Mouse (Mus musculus) kidney, adult 8-10 months (tissue): ENCODE data around the gene Mfsd5.

Experiments
- DNase-seq, 2 experiments: peaks; one replicate each; pipeline ENCODE4 v3.0.0; 2022

Gene Mfsd5

GRCm38 (mm10) chr15:102248131-102248811 lies 31.0 kb upstream of the Mfsd5 start:
- no peak for DNase-seq

DNA sequence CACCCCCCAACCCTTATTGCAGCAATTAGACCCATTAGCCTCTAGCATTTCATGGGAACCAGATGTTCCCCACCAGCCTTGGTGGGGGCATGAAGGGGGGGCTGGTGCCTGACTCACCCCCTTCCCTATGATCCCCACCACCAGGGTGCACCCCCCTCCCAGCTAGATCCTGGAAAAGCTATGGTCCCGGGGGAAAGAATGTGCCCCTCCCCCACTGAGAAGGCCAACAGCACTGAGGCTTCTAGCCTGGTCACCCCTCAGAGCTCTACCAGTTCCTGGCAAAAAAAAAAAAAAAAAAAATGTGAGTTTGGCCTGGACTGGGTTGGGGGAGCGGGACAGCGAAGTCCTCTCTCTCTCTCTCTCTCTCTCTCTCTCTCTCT lies 30.5 kb upstream of the Mfsd5 start:
- no peak for DNase-seq

DNA sequence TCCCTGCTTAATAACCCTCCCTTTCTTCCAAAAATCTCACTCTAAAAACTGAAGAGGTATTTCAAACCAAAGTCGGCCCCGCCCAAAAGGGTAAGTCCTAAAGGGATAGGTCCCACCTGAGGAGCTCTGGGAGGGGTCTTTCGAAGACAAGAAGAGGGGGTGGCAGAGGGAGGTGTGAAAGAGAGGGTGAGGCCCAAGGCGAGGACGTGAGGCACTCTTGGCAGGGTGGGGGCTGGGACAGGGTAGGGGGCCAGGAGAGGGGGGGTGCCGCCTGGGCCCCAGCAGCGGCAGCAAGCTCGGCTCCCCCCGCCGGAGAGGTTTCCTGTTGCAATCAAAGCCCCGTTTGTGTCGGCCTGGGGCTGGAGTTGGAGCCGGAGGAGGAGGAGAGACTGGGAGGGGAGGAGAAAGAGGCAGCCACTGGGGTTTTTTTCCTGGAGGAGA lies 30.0 kb upstream of the Mfsd5 start:
- DNase-seq: no peak

- no peak for DNase-seq
Measured at GRCm38 (mm10) chr15:102249967-102250366, 29.3 kb upstream of the Mfsd5 start.

DNA sequence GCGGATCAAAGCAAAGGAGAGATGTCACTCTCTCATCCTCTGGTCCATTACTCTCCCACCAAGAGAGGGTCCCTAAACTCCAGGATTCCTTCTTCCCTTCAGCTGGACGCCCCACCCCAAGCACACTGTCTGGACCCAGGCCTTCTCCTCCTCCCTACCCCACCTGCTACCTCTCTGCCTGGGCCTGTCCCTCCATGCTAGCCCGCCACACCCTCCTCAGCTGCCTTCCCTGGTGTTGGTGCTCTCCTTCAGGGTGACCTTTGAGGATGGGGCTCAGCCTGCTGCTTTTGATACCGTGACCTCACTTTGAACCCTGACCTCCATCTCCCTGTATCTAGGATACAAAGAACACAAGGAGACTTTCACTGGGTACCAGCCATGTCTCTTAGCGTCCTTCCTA lies 28.7 kb upstream of the Mfsd5 start:
- DNase-seq: no peak

GRCm38 (mm10) chr15:102255547-102256255 lies 23.6 kb upstream of the Mfsd5 start:
- DNase-seq: peak in 1 of 2 experiments; percentile 62

GRCm38 (mm10) chr15:102256431-102257201 lies 22.6 kb upstream of the Mfsd5 start:
- no peak for DNase-seq

DNA sequence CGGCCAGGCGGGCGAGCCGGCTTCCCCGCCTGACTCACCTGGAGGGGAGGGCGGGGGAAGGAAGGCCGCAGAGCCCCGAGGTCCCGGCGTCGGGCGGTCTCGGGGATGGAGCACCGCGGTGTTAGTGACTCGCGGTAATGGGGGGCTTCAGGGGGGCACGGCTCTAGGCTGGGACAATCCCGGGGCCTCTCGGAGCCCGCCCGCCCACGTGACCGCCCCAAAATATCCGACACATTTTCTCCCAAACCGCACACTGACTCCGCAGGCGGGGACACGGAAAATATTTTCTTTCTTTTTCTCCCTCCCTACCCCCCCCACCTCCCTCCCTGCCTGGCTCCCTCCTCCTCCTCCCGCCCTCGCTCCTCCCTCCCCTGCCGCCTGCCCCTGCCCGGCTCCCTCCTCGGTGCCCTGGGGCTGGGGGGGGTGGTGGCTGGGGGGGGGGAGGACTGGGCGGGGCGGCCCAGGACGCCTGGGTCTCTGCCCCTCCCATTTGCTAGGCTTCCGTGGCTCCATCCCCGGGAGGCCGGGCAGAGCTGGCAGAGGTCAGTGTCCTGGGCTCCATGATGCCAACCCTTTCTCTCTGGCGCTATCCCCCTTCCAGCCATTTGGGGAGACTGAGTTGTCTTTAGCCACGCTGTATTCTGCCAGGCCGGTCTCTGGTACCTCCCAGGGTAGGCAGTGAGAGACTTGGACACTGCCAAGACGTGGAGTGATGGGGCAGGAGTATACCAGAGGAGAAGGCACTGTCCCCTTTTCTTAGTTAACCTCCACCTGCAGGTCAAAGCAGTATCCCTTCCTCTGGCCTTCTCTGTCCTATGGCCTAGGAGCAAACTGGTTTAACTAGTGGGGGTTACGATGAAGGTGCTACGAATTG lies 21.8 kb upstream of the Mfsd5 start, which contains the start of gene Rarg:
Rarg (minus strand) TSS at position 316 of the 874 bp plus-strand sequence.
- DNase-seq: no peak

DNA sequence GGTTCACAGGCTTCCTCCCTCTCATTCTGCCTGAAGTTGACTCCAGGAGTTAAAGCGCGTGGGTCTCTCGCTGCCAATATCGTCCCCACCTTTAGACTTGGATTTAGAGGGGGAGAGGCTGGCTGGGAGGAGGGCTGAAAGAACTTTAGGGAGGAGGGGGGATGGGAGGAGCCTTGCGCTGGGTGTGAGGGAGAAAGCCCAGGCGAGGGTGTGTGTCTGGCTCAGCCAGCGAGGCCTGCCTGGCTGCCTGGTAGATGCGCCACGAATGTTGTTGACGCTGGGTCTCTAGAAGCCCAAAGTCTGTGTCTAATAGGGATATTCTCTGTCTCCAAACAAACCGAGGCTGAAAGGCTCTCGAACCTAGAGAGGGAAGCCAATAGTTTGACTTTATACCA lies 21.2 kb upstream of the Mfsd5 start:
- no peak for DNase-seq

DNA sequence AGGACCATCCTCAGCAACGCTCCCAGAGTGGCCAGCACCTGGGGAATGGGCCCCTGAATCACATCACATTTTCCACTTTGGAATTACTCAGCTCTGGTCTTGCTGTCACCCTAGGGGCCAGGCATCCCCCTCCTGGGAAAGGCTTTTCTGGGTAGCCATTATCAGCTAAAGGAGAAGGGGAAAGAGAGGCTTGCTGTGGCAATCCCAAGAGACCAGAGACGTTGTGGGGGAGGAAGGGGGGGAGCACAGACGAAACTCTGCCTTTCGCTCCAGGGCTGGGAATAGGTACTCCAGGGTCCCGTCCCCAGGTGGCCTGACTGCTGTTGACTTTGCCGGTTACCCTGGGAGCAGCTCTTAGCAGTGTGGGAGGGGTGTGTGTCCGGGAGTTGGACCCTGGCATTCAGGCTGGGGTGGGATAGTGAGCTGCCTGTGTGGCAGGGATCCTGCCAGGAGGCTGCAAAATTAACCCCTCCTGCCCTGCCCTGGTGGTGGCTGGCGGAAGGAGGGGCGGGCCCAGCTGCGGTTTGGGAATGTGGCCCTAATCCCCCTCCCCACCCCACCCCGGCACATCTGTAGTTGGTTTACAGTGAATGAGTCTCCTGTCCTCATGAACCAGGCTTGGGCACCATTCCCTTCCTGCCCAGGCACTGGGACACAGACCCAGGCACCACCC lies 20.5 kb upstream of the Mfsd5 start:
- DNase-seq: no peak

GRCm38 (mm10) chr15:102262582-102262981 lies 16.7 kb upstream of the Mfsd5 start:
- no peak for DNase-seq

DNA sequence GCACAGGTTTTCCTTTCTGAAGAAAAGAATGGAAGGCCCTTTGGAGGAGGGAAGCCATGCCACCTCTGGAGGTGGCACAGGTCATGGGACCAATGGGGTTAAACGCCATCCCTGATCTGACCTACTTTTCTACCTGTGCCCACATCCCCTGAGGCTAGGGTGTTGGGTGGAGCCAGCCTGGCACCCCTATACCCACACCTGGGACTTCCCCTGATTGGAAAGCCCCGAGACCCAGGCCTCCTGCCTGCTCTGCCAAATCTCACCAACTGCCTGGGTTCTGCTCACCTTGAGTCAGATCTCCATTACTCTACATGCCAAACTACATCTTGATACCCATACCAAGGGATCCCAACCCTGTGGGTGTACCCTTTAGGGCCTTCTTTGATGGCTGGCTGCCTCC lies 16.2 kb upstream of the Mfsd5 start:
- no peak for DNase-seq

GRCm38 (mm10) chr15:102265548-102265947 lies 13.7 kb upstream of the Mfsd5 start:
- DNase-seq: no peak

DNA sequence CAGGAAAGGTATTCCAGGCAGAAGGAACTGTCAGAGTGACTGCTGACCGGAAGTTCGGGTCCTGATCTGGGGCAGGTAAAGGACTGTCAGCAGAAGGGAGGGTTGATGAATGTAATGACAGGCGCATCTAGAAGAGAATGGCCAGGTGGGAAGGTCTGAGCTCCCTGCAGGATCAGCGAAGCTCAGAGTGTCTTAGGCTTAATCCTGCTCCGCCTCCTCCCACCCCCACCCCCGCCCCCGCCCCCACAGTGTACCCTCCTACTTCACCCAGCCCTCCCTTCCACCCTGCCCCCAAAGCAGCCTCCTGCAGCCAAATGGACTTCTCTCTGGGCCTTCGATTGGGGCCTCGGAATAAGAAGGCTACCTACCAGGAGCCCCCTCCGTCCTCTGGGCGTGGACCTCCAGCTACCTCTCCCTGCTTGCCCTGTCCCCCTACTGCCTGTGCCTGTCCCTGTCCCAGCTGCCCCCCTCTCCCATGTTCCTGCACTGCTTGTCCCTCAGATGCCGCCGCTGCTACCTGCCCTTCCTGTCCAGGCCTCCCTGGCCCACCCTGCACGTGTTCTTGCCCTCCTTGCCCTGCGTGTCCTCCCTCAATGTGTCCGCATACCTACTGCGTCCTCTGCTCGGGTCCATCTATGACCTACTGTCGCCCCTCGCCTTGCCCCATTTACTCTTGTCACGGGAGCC lies 8.8 kb upstream of the Mfsd5 start, which contains the start of gene Gm9918:
Gm9918 (plus strand) TSS at position 290 of the 687 bp plus-strand sequence.
- DNase-seq: no peak

- no peak for DNase-seq
Measured at GRCm38 (mm10) chr15:102271441-102271840, 7.8 kb upstream of the Mfsd5 start.

DNA sequence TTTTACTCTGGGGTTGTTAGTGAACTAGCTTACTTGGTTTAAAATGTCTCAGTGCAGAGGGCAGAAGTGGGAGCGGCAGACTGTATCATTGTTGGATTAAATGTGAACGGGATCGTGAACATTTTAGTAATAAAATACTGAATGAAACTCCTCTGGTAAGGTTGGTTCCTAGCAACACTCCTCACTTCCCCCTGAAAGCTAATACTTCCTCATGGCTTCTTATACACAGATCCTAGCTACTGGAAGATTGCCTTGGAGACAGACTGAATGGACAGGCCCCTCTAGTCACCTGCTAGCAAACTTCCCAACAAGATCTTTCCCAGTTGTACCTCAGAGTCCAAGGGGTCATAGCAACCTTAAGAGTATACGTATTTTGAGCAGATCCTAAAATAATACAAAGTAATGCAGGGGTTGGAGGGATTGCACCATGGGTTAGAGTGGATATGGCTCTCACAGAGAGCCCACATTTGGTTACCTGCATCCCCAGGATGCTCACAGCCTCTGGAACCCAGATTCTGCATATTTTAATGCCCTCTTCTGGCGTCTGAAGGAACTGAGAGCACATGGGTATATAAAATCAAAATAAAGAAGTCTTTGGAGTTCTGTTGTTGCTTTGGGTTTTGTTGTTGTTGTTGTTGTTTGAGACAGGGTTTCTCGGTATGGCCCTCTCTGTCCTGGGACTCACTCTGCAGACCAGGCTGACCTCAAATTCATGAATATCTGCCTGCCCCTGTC lies 5.1 kb upstream of the Mfsd5 start:
- no peak for DNase-seq

DNA sequence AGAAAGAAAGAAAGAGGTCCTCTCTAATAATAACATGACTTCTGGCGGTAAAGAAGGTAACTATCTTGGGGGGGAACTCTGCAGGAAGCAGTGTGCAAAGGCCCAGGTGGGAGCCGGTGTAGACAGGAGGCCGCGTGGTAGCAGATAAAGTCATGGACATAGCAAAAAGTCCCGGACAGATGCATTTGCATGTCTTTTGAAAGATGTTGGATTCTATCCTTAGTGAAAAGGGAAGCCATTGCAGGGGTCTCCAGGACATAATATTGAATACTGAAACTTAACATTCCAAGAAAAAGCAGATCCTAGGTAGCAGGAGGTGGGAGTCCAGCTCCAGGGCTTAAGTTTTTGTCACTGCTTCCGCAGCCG lies 545 bp upstream of the Mfsd5 start:
- no peak for DNase-seq

DNA sequence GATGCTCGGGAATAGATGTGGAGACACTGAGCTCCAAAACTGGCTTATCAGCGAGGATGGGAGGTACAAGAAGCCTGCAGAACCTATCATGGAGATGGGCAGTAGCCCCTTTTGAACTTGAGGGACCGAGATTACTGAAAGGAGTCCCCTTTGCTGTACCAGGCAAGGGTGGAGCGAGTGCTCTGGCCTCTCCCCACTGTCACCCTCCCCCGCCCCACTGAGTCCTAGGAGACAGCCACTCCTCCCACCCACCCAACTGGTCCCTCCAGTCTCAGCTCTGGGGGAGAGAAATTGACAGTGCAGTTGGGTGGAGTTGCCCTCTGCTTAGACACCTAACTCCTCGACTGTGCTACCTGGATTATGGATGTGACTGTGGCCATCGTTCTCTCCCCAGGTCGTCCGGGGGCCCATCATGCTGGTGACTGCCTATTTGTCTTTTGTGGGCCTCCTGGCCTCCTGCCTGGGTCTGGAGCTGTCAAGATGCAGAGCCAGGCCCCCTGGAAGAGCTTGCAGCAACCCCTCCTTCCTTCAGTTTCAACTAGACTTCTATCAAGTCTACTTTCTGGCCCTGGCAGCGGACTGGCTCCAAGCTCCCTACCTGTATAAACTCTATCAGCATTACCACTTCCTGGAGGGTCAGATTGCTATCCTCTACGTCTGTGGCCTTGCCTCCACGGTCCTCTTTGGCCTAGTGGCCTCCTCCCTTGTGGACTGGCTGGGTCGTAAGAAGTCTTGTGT lies 698 bp downstream of the Mfsd5 start:
- no peak for DNase-seq

GRCm38 (mm10) chr15:102280623-102281022 lies 1.4 kb downstream of the Mfsd5 start:
- DNase-seq: no peak
